Mouse (Mus musculus) layer of hippocampus, adult 9-11 months (tissue): ENCODE measurements around the gene Mrgprg.

Experiments
- DNase-seq: peaks from one replicate; pipeline ENCODE4 v3.0.0; 2022

Gene Mrgprg

DNA sequence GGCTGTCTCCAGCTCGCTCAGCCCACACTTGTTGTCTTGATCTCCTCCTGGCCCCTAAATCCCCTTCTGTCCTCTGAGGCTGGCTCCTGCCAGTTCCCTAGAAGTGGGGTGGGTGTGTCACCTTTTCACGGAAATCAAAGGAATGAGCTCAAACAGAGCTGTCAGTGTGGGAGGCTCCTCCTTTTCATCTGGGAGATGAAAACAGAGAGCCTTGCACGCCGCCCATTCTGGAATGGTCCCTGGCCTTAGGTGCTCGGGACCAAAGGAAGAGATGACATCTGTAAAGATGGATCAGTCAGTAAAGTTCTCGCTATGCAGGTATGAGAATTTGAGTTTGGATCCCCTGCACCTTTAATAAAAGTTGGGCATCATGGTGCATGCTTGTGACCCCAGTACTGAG lies at the start of gene Mrgprg:
Gene Mrgprg (minus strand): TSS at position 101 of the 400 bp plus-strand sequence.
- DNase-seq: no peak

DNA sequence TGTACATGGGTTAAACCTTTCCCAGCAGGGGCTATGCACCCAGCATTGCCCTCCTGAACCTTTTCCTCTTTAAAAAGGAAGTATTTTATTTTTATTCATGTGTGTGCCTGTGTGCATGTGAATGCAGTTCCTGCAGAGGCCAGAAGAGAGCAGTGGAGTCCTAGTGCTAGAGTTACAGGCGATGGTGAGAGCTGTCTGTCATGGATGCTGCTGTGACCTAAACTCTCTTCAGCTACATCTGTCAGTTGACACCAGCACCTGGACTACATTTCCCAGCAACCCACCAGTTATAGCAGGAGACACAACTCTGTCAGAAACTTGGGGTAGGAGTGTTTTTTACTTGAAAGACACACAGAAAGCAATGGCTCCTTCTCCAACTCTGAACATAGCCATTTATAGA lies 42.1 kb upstream of the Mrgprg start:
- no peak for DNase-seq

DNA sequence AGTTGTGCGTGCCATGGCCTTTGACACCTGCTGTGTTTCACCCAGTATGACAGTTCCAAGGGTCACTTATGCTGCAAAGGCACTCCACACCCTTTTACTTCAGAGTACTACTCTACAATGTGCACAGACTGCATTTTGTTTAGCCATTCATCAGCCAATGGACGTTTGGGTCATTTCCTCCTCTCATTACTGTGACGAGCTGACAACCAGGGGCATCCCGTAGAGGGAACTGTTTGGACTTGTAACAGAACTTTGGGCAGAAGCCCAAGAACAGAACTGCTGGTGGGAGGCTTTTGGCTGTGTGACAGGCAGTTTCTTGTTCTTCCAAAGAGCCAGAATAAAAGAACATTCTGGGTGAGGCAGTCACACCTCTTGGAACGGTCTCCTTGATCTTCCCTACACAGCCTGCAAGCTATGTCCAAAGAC lies 38.4 kb upstream of the Mrgprg start:
- peak; percentile 64 for DNase-seq

- DNase-seq: no peak
Observed at GRCm38 (mm10) chr7:143801195-143802065, 34.6 kb upstream of the Mrgprg start.

DNA sequence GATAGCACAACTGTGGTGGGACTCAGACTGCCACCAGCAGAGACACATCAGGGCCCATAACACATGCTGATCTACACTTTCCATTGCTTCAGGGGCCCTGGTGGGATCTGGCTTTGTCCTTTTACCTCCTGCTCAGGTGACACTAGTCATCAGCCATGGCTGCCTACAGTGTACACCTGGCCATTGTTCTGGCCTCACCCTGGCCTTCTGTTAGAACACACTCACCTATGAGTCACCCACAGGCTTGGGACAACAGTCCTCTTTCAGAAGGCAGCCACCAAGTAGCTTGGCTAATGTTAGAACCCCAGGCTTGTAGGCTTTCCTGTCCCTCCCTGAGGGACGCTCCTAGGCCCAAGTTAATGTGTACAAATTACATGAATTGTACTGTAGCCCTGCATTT lies 34.0 kb upstream of the Mrgprg start:
- no peak for DNase-seq

DNA sequence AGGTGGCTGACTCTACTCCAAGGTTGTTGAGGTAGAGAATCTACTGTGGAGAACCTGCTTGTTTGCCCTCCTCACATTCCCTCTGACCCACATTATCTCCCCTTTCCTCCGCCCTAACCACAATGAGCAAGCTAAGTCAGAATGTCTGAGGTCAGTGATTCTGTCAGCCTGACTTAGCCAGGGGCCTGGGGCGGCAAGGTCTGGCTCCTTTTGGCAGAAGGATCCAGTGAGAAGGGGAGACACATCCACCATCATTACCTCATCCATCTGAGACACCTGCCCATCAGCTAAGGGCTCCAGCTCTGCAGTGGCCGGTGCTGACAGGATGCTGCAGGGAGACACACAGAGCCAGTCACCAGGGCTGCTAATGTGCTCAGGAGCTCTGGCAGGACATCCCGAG lies 32.0 kb upstream of the Mrgprg start:
- DNase-seq: no peak

DNA sequence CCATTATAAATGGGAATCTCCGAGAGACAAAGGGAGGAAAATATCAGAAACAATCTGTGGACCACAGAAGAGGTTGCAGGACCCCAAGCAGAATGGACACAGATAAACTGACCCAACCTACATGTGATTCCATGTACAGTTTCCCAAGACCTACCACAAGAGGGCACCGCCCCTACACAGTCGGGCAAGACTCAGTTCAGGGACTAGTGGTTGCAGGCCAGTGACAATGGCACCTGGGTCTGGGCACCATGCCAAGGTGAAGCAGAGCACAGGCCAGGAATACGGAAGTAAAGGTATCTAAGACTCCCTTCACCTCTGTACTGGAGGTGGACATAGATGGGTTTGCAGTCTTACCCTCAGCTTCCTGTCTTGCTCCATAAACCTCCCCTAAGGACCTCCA lies 26.3 kb upstream of the Mrgprg start:
- peak; percentile 17 for DNase-seq

DNA sequence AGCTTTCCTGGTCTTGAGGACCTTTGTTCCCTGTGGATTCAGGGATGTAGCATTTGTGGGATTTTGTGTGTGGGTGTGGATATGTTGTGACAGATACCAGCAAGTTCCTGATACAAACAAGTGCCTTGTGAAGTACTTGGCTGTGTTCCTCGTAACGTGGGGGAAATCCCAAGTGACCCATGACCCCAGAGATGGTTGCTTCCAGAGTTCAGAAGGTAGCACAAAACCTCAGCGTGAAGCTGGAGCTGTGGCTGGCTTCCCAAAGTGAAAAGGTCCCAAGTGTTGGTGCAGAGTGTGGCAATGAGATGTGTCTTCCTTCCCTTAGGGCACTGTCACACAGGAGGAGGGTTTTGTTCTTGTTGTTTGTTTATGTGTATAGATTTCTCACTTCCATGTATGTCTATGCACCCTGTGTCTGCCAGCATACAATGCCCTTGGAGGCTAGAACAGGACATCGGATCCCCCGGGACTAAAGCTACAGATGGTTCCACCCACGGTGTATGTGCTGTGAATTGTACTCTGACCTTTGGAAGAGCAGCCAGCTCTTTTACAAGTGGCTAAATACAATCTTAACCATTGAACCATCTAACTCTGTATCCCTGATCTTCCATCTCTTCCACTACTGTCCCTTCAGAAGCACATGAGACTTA lies 25.7 kb upstream of the Mrgprg start:
- DNase-seq: no peak

- DNase-seq: peak; percentile 71
Observed at GRCm38 (mm10) chr7:143783996-143784829, 17.4 kb upstream of the Mrgprg start, which contains the start of gene Mrgpre. Mrgpre (minus strand) TSS chr7:143784500.

- DNase-seq: no peak
Observed at GRCm38 (mm10) chr7:143783378-143783995, 16.7 kb upstream of the Mrgprg start.

DNA sequence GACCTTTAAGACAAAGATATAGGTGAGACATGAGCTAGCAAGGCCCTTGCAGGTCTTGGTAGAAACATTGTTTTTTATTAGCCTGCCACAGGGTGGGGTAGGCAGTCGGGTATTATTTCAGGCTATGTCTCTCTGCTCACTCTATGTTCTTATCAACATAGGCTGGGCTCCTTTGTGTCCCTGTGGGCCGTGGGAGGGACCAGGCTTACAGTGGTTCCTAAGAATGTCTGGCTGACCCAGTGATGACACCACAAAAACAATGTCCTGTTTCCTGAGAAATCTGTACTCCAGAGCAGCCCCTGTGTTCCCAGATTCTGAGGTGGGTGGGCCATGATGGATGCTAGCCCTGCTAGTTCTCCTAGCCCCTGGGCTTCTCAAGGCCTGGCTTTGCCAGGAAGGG lies 10.6 kb upstream of the Mrgprg start:
- DNase-seq: no peak

- no peak for DNase-seq
Observed at GRCm38 (mm10) chr7:143776137-143776536, 9.3 kb upstream of the Mrgprg start.

GRCm38 (mm10) chr7:143769461-143769860 lies 2.7 kb upstream of the Mrgprg start:
- DNase-seq: no peak

DNA sequence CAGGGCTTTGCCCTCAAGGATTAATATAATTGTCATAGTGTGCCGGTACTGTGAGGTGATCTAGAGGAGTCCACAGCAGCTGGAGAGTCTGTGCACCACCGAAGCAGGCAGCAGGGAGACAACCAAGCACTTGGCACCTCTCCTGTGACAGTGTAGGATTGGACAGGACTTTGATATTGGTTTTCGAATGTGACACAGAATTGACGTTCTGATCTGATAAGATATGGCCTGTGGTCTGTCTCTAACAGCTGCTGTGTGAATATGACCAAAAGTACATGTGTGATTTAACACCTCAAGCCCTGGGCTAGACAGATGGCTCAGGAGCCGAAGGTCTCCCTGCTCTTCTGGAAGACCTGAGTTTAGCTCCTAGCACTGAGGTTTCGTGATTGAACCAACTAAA lies 1.5 kb upstream of the Mrgprg start:
- DNase-seq: no peak

GRCm38 (mm10) chr7:143764876-143765530 lies 1.8 kb downstream of the Mrgprg start:
- DNase-seq: no peak

DNA sequence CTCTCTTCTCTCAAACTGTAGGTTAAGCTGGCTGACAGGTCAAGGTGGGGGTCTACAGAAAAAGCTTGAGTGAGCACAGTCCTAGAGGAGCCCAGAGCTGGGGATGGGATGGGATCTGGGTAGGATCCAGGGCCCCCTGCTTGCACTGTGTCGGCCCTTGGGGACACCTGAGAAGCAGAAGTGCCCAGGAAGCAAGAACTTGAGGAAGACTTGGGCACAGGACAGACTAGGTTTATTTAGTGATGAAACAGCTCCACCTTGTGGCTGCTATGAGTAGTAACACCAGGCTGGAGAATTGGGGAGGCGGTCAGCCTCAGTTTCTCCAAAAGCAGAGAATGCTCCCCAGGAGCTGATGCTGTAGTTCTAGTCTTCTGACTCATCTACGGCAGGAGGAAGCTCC lies 3.0 kb downstream of the Mrgprg start:
- no peak for DNase-seq

GRCm38 (mm10) chr7:143758956-143759355 lies 7.8 kb downstream of the Mrgprg start:
- no peak for DNase-seq

DNA sequence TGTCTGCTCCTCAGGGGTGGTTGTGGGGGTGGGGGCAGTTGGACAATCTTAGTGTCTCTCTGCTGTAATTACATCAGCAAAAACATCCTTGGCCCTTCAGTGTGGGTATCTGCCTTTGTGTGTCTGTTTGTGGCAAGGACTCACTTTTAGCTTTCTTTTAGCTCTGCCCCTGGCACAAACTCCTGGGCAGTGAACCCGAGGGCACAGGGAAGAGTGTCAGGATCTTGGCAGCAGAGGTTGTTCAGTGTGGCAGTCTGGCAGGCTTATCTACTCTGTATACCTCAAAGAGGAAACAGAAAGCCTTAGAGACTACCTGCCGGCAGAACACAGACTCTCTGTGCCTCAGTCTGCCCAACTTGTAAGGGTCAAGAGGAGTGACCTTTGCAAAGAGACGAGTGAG lies 9.1 kb downstream of the Mrgprg start:
- DNase-seq: no peak

GRCm38 (mm10) chr7:143757027-143757390 lies 9.8 kb downstream of the Mrgprg start:
- peak; percentile 75 for DNase-seq

GRCm38 (mm10) chr7:143756125-143757026 lies 10.4 kb downstream of the Mrgprg start, which contains the start of gene Osbpl5:
Osbpl5 (minus strand) TSS chr7:143756985.
- DNase-seq: peak; percentile 48
